In genomic region chr5:35279696-35280001, GRCm38 (mm10) we compare ENCODE assay signal across 9 mouse cellular contexts. TPM values are rescaled to one million over a fixed set of nuclear protein-coding genes. Genes with fewer than 3 reads are reported as not detected.
DNase-seq lines count a peak whose midpoint lies in the region; ATAC-seq and TF ChIP-seq lines count a peak whose summit lies in the region.
"Had no signal": no experiment of that assay in that cellular context is flagged by ENCODE, and none has a peak within 500 bp of the region (broad histone marks: within the 10 kb centered on the region; RNA-seq: fewer than 3 reads in every experiment).

No protein-coding gene starts in this region.

- H3K27me3 ChIP-seq in forebrain, embryonic 10.5 days (ENCODE audit: poor library complexity, severe bottlenecking): peaks cover 100% of the 10 kb centered on the region
- H3K27me3 ChIP-seq in hindbrain, embryonic 16.5 days (replicated peaks; ENCODE audit: control insufficient read depth, insufficient read depth, low read length): peaks cover 69% of the 10 kb centered on the region
- peaks cover 70% of the 10 kb centered on the region for H3K27me3 ChIP-seq in neural tube, embryonic 12.5 days (replicated peaks)

- H3K27ac ChIP-seq in left cerebral cortex, adult 2 months: peak overlapping the region; percentile 61
- no peak overlapping the region for H3K27ac ChIP-seq in forebrain, embryonic 10.5 days
- no peak overlapping the region for H3K27ac ChIP-seq in hindbrain, embryonic 16.5 days (ENCODE audit: low read depth, low read length)
- no peak overlapping the region for H3K27ac ChIP-seq in neural tube, embryonic 12.5 days

- intact Hi-C loops in left cerebral cortex, adult 2 months (cut with DNase I): loop anchor here (1.0 to 5.0 kb wide), 5 partner anchors 34 to 142 kb away; no protein-coding TSS in a partner anchor
- intact Hi-C loops in left cerebral cortex, postnatal 14 days (cut with DNase I): loop anchor here (2.0 kb wide), 1 partner anchor 69 kb away; no protein-coding TSS in a partner anchor

- H3K4me3 ChIP-seq in left cerebral cortex, adult 2 months: peak overlapping the region; percentile 65
- H3K4me3 ChIP-seq in forebrain, embryonic 10.5 days: peak overlapping the region; percentile 61
- H3K4me3 ChIP-seq in hindbrain, embryonic 16.5 days (ENCODE audit: low read length): peak overlapping the region; percentile 68
- peak overlapping the region; percentile 46 for H3K4me3 ChIP-seq in neural tube, embryonic 12.5 days

- TF ChIP-seq CTCF in left cerebral cortex, adult 2 months (IDR thresholded peaks at IDR 0.05): no peak

- H3K4me2 ChIP-seq in hindbrain, embryonic 16.5 days (ENCODE audit: low read length): peak overlapping the region; percentile 94
- H3K4me2 ChIP-seq in neural tube, embryonic 12.5 days (replicated peaks): peak overlapping the region; percentile 79

- no peaks in the 10 kb centered on the region for H3K9me3 ChIP-seq in forebrain, embryonic 10.5 days
- no peaks in the 10 kb centered on the region for H3K9me3 ChIP-seq in hindbrain, embryonic 16.5 days (ENCODE audit: control insufficient read depth, low read length)
- H3K9me3 ChIP-seq in neural tube, embryonic 12.5 days: no peaks in the 10 kb centered on the region

- no peaks in the 10 kb centered on the region for H3K36me3 ChIP-seq in forebrain, embryonic 10.5 days (replicated peaks)
- no peaks in the 10 kb centered on the region for H3K36me3 ChIP-seq in hindbrain, embryonic 16.5 days (ENCODE audit: control insufficient read depth, insufficient read depth, low read length)
- H3K36me3 ChIP-seq in neural tube, embryonic 12.5 days: no peaks in the 10 kb centered on the region

- no peak for DNase-seq in left cerebral cortex, adult 2 months (ENCODE audit: extremely low spot score in 1 of 2, low spot score in 2 of 2)
- no peak for DNase-seq in left cerebral cortex, postnatal 14 days (ENCODE audit: low spot score in 2 of 2)
- no peak for DNase-seq in forebrain, embryonic 10.5 days (ENCODE audit: extremely low spot score, low spot score)
- DNase-seq in adrenal gland, adult 8-10 months: no peak
- DNase-seq in right cerebral cortex, postnatal 36 days (ENCODE audit: low spot score in 2 of 2): no peak
- DNase-seq: thymus, postnatal 14 days had no signal

- peak; percentile 11; the same call in 1 of the 2 replicates for ATAC-seq in hindbrain, embryonic 16.5 days
- ATAC-seq in neural tube, embryonic 12.5 days (ENCODE audit: low FRiP score, low read depth): 0 out of 2 replicates have a peak, but pooled peaks have one; percentile 17
- ATAC-seq: activated CD4-positive, CD25-positive, alpha-beta regulatory T cell, adult 4 months had no signal

- H3K4me1 ChIP-seq in forebrain, embryonic 10.5 days: peaks cover 36% of the 10 kb centered on the region
- peaks cover 14% of the 10 kb centered on the region for H3K4me1 ChIP-seq in hindbrain, embryonic 16.5 days (ENCODE audit: control insufficient read depth, insufficient read depth, low read depth, low read length)
- H3K4me1 ChIP-seq in neural tube, embryonic 12.5 days: peaks cover 16% of the 10 kb centered on the region

- WGBS in forebrain, embryonic 10.5 days: under 1% methylated on average over 49 of the region's 49 CpGs
- under 1% methylated on average over 33 of the region's 49 CpGs for WGBS in hindbrain, embryonic 16.5 days
- WGBS in neural tube, embryonic 12.5 days: under 1% methylated on average over 49 of the region's 49 CpGs

- peak overlapping the region; percentile 73 for H3K9ac ChIP-seq in hindbrain, embryonic 16.5 days (ENCODE audit: low read depth, low read length)
- H3K9ac ChIP-seq in neural tube, embryonic 12.5 days: peak overlapping the region; percentile 40

RNA-seq across cellular contexts. Expression of gene Adra2c, which starts 1.5 kb away (rescaled TPM):
- total RNA-seq in left cerebral cortex, adult 2 months (2021): 10 to 100 TPM; 19.2 to 22.2 TPM
- total RNA-seq in left cerebral cortex, postnatal 14 days (2021): 10 to 100 TPM in 1 of 2 experiments, 1 to 10 TPM in 1; 9.8 to 13.4 TPM
- not detected in 2 replicates for polyA plus RNA-seq in forebrain, embryonic 10.5 days (2016; fragmentation: Nextera tagmentation; extraction: Ambion mirVana)
- polyA plus RNA-seq in hindbrain, embryonic 16.5 days (2015; fragmentation: Nextera tagmentation; extraction: Ambion mirVana): 0.60 and 0.63 TPM in 2 replicates
- 0.64 and 0.79 TPM in 2 replicates for polyA plus RNA-seq in neural tube, embryonic 12.5 days (2016; fragmentation: Nextera tagmentation; extraction: Ambion mirVana)
- 1 to 10 TPM; 1.1 to 2.1 (median 1.3) TPM for total RNA-seq in adrenal gland, adult 8-10 months (2022)
- polyA plus RNA-seq: activated CD4-positive, CD25-positive, alpha-beta regulatory T cell, adult 4 months had no signal
